Mouse (Mus musculus): Measurements from ENCODE around the gene Traf3ip2. TPM values are rescaled to one million over a fixed set of nuclear protein-coding genes. Genes with fewer than 3 reads are reported as not detected.
A peak's percentile ranks its signal among the peaks of the same experiment; 100 is the strongest.

Traf3ip2 gene
- polyA plus RNA-seq, 1 experiment from 2014 or later, result 5.7 TPM

DNA sequence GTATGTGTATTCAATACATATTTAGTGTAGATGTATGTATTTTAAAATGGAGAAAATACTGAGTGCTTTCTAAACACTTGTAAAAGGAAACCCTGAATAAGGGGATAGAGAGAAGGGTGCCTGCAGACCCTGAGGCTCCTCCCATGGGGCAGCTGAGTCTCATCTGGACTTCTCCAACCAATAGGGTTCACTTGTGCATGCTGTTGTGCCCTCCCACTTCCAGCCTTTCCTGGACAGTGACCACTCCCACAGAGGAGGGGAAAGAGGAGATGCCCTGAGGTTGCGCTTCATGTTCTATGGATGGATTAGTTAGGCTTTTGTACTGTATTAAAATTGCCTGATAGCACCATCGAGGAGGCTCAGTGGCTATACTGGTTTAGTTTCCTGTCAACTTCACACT is 30.3 kb upstream of the Traf3ip2 start:
- DNase-seq (ENCODE audit: low spot score), result no peak
- Histone ChIP-seq H3K4me2 (ENCODE audit: low read length) (no peak overlapping the region), H3K9ac (ENCODE audit: low read length) (no peak overlapping the region), H3K4me3 (ENCODE audit: low read depth, low read length) (no peak overlapping the region), H3K9me3 (replicated peaks; ENCODE audit: control insufficient read depth, low read length) (no peaks in the 10 kb centered on the region), H3K27me3 (replicated peaks; ENCODE audit: control insufficient read depth, insufficient read depth, low read length) (no peaks in the 10 kb centered on the region), H3K4me1 (ENCODE audit: control insufficient read depth, insufficient read depth, low read length) (peaks cover 7% of the 10 kb centered on the region), H3K36me3 (ENCODE audit: control insufficient read depth, insufficient read depth, low read length) (no peaks in the 10 kb centered on the region), H3K27ac (ENCODE audit: low read depth, low read length) (no peak overlapping the region)
- WGBS, result 80% methylated on average over 2 of the region's 2 CpGs
- no peak for ATAC-seq

DNA sequence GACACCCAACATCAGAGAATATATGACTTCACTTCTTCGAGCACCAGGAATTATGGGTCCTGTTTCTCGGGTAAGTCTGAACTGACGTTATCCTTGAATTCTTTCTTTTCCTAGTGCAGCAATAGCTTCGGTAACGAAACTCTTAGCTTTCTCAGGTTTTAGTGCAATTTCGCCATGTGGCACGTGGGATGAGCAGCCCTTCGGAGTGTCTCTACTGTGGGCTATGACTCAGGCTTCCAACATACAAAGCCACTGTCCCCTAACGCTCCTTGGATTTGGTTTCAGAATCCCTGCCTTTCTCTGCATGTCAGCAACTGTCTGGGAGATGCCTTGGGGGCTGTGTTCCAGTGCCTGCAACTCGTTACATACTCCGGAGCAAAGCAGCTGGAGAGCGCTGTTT is 29.0 kb upstream of the Traf3ip2 start:
- DNase-seq (ENCODE audit: low spot score) (no peak), ATAC-seq (no peak)
- H3K27me3 ChIP-seq (replicated peaks; ENCODE audit: control insufficient read depth, insufficient read depth, low read length), result no peaks in the 10 kb centered on the region
- H3K36me3 ChIP-seq (ENCODE audit: control insufficient read depth, insufficient read depth, low read length), result no peaks in the 10 kb centered on the region
- no peaks in the 10 kb centered on the region for H3K9me3 ChIP-seq (replicated peaks; ENCODE audit: control insufficient read depth, low read length)
- no peak overlapping the region for H3K4me3 ChIP-seq (ENCODE audit: low read depth, low read length)
- no peak overlapping the region for H3K27ac ChIP-seq (ENCODE audit: low read depth, low read length)
- H3K4me2 ChIP-seq (ENCODE audit: low read length), result no peak overlapping the region
- H3K9ac ChIP-seq (ENCODE audit: low read length), result no peak overlapping the region
- peaks cover 21% of the 10 kb centered on the region for H3K4me1 ChIP-seq (ENCODE audit: control insufficient read depth, insufficient read depth, low read length)
- WGBS, result 81% methylated on average over 12 of the region's 12 CpGs

DNA sequence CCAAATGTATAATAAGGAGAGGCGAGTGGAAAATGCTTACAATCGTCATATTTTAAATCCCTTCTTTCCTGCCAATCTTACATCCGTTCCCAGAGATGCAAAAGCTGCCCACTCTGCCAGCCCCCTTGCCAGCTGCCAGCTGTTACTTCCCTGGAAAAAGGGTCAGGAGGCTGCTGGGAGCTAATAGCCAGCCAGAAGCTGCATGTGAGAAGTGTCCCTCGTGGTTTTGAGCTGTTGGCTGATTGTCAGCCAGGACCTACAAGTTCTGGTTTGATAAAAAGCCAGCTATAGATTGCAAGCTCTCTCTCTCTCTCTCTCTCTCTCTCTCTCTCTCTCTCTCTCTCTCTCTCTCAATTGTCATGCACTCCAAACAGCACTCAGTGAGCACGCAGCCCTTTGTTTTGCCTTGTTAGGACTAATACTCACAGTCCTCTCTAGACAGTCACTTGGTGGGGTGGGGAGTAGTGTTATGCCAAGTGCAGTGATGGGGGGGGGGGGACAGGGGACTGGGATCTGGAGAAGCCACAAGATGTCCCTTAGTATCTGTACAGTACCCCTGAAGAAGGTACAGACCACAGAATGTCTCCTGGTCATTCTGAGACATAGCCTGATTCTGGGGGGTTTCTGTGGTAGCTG is 25.3 kb upstream of the Traf3ip2 start:
- Histone ChIP-seq H3K27ac (ENCODE audit: low read depth, low read length) (peak overlapping the region; percentile 72), H3K9me3 (replicated peaks; ENCODE audit: control insufficient read depth, low read length) (no peaks in the 10 kb centered on the region), H3K4me2 (ENCODE audit: low read length) (no peak overlapping the region), H3K36me3 (ENCODE audit: control insufficient read depth, insufficient read depth, low read length) (no peaks in the 10 kb centered on the region), H3K27me3 (replicated peaks; ENCODE audit: control insufficient read depth, insufficient read depth, low read length) (no peaks in the 10 kb centered on the region), H3K4me1 (ENCODE audit: control insufficient read depth, insufficient read depth, low read length) (peaks cover 21% of the 10 kb centered on the region), H3K4me3 (ENCODE audit: low read depth, low read length) (no peak overlapping the region), H3K9ac (ENCODE audit: low read length) (peak overlapping the region; percentile 40)
- 32% methylated on average over 5 of the region's 5 CpGs for WGBS
- ATAC-seq (peak; percentile 60), DNase-seq (ENCODE audit: low spot score) (peak; percentile 80)

DNA sequence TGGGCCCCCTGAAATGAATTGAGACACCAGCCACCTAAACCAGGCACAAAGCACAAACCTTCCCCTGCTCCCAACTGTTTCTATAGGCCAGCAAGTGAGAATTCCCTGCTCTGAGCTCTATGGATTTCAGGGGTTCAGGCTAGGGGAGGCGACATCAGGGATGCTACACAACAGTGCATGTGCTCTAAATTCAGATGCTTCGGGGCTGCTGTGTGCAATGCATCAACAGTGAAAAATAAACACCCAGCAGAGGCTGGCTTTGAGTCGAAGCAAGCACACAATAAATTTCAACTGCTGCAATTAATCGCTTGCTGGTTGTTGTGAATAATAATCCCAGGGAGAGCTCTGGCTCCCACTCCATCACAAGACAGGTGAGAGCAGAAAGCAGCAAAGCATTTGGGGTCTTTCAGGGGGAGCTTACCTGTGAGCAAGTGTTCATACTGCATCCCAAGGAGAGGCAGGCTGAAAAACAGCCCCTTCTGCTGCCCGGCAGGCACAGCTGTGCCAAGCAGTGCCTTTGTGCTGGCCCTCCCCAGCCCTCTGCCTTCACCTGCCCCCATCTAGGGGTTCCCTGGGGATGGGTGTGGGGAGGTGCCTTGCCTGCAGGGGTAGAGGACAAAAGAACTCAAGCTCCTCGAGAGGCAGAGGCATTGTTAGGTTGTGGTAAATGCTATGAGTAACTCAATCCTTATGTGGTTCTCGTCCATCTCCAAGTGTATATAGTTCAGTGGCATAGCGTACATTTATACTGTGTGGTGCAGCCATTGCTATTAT is 24.6 kb upstream of the Traf3ip2 start:
- 52% methylated on average over 8 of the region's 8 CpGs for WGBS
- peak; percentile 33 for ATAC-seq
- peaks cover 21% of the 10 kb centered on the region for H3K4me1 ChIP-seq (ENCODE audit: control insufficient read depth, insufficient read depth, low read length)
- no peaks in the 10 kb centered on the region for H3K36me3 ChIP-seq (ENCODE audit: control insufficient read depth, insufficient read depth, low read length)
- peak overlapping the region; percentile 40; the same call in 1 of the 2 replicates for H3K9ac ChIP-seq (ENCODE audit: low read length)
- H3K27ac ChIP-seq (ENCODE audit: low read depth, low read length), result peak overlapping the region; percentile 72
- H3K9me3 ChIP-seq (replicated peaks; ENCODE audit: control insufficient read depth, low read length), result 0 out of 2 replicates have a peak, but pooled peaks cover 3% of the 10 kb centered on the region
- H3K4me3 ChIP-seq (ENCODE audit: low read depth, low read length), result no peak overlapping the region
- peak; percentile 20 for DNase-seq (ENCODE audit: low spot score)
- H3K4me2 ChIP-seq (ENCODE audit: low read length), result no peak overlapping the region
- no peaks in the 10 kb centered on the region for H3K27me3 ChIP-seq (replicated peaks; ENCODE audit: control insufficient read depth, insufficient read depth, low read length)

DNA sequence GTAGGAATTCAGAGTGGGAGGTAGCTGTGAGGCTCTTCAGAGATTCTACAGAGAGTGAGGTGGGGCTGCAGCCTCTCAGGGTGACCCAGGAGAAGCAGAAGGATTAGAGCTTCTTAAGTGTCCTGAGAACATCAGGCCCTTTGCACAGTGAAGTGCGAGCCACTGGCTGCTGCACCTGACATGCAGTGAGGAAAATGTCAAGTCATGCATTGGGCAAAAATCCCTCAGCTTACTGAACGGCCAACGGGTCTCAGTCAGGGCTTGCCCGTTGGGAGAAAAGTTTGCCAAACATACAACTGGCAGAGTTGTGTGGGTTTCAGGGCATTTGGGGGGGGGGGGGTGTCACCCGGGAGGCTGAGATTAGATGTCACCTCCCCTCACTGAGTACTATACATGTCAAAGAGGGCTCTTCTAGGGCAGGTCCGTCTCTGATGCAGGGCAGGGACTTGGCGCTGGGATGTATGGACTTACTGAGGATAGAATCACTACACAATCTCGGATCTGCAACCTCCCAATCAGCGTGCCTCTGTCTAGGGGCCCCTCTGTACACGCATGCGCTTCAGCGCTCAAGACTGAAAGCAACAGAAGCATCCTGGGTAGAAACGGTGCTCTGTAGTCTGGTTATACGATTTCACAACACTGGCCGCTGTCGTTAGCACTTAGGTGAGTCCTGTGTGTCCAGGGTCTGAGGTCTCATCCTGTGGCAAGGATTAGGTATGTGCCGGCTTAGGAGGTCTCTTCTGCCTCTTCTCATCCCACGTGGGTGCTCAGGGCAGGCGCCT is 22.8 kb upstream of the Traf3ip2 start:
- Histone ChIP-seq H3K27ac (ENCODE audit: low read depth, low read length) (no peak overlapping the region), H3K27me3 (replicated peaks; ENCODE audit: control insufficient read depth, insufficient read depth, low read length) (no peaks in the 10 kb centered on the region), H3K9ac (ENCODE audit: low read length) (no peak overlapping the region), H3K9me3 (replicated peaks; ENCODE audit: control insufficient read depth, low read length) (0 out of 2 replicates have a peak, but pooled peaks cover 5% of the 10 kb centered on the region), H3K36me3 (ENCODE audit: control insufficient read depth, insufficient read depth, low read length) (no peaks in the 10 kb centered on the region), H3K4me1 (ENCODE audit: control insufficient read depth, insufficient read depth, low read length) (peaks cover 21% of the 10 kb centered on the region), H3K4me2 (ENCODE audit: low read length) (no peak overlapping the region), H3K4me3 (ENCODE audit: low read depth, low read length) (no peak overlapping the region)
- DNase-seq (ENCODE audit: low spot score) (no peak), ATAC-seq (no peak)
- WGBS, result 80% methylated on average over 19 of the region's 19 CpGs

DNA sequence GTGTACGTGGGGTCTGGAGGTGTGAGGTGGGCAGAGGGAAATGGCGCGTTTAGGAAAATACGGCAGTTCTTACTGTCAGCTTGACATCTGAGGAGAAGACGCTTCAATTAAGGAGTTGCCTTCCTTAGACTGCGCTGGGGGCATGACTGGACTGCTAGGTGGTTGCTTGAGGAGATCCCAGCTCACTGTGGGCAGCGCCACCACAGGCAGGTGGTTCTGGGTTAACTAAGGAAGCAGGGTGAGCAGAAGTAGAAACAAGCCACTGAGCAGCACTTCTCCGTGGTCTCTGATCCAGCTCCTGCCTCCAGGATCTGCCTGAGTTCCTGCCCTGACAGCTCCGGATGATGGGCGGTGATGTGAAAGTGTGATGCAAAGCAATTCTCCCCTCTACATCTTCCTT is 22.1 kb upstream of the Traf3ip2 start:
- Histone ChIP-seq H3K36me3 (ENCODE audit: control insufficient read depth, insufficient read depth, low read length) (no peaks in the 10 kb centered on the region), H3K27ac (ENCODE audit: low read depth, low read length) (no peak overlapping the region), H3K9me3 (replicated peaks; ENCODE audit: control insufficient read depth, low read length) (0 out of 2 replicates have a peak, but pooled peaks cover 5% of the 10 kb centered on the region), H3K4me2 (ENCODE audit: low read length) (no peak overlapping the region), H3K9ac (ENCODE audit: low read length) (no peak overlapping the region), H3K4me3 (ENCODE audit: low read depth, low read length) (no peak overlapping the region), H3K4me1 (ENCODE audit: control insufficient read depth, insufficient read depth, low read length) (peaks cover 22% of the 10 kb centered on the region), H3K27me3 (replicated peaks; ENCODE audit: control insufficient read depth, insufficient read depth, low read length) (no peaks in the 10 kb centered on the region)
- ATAC-seq, result no peak
- WGBS, result 86% methylated on average over 10 of the region's 10 CpGs
- DNase-seq (ENCODE audit: low spot score), result no peak

DNA sequence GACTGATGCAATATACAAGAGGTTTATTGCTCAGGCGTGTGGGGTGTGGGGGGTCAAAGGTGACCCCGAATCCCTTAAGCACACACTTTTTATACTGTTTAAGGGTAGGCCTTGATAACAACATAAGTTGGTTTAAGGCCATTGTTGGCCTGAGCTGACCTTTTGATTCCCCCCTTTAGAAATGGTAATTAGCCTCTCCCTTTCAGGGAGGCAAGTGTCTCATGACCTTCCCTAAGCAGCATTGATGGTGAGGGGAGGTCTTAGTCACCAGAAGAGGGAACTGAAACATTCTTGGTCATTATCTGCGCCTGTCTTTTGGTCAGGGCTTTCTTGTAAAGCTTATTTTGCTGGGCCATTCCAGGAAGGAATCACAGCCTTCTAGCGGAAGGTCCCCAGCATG is 20.2 kb upstream of the Traf3ip2 start:
- DNase-seq (ENCODE audit: low spot score) (no peak), ATAC-seq (no peak)
- peaks cover 28% of the 10 kb centered on the region for H3K4me1 ChIP-seq (ENCODE audit: control insufficient read depth, insufficient read depth, low read length)
- H3K36me3 ChIP-seq (ENCODE audit: control insufficient read depth, insufficient read depth, low read length), result no peaks in the 10 kb centered on the region
- H3K9me3 ChIP-seq (replicated peaks; ENCODE audit: control insufficient read depth, low read length), result 0 out of 2 replicates have a peak, but pooled peaks cover 5% of the 10 kb centered on the region
- H3K27ac ChIP-seq (ENCODE audit: low read depth, low read length), result no peak overlapping the region
- H3K4me2 ChIP-seq (ENCODE audit: low read length), result no peak overlapping the region
- no peak overlapping the region for H3K9ac ChIP-seq (ENCODE audit: low read length)
- 78% methylated on average over 4 of the region's 4 CpGs for WGBS
- no peaks in the 10 kb centered on the region for H3K27me3 ChIP-seq (replicated peaks; ENCODE audit: control insufficient read depth, insufficient read depth, low read length)
- H3K4me3 ChIP-seq (ENCODE audit: low read depth, low read length), result no peak overlapping the region

DNA sequence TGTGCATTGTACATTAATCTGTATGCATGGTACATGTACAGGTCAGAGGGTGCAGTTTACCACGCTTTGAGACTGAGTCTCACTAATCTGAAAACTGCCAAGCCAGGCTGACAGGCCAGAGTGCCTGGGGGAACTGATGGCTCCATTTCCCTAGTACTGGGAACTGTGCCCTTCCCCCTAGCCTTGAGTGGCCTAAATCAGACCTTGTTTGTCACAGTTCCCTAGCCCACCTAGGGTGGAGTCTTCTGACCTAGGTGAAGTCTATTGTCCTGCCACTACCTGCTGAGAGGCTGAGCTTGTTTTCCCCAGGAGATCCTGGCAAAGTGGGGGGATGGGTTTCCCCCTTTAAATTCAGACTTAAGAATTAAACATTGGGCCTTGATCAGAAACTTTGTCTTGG is 18.0 kb upstream of the Traf3ip2 start:
- Histone ChIP-seq H3K9ac (ENCODE audit: low read length) (no peak overlapping the region), H3K4me1 (ENCODE audit: control insufficient read depth, insufficient read depth, low read length) (peaks cover 20% of the 10 kb centered on the region), H3K9me3 (replicated peaks; ENCODE audit: control insufficient read depth, low read length) (0 out of 2 replicates have a peak, but pooled peaks cover 5% of the 10 kb centered on the region), H3K4me2 (ENCODE audit: low read length) (no peak overlapping the region), H3K36me3 (ENCODE audit: control insufficient read depth, insufficient read depth, low read length) (no peaks in the 10 kb centered on the region), H3K4me3 (ENCODE audit: low read depth, low read length) (no peak overlapping the region), H3K27ac (ENCODE audit: low read depth, low read length) (no peak overlapping the region), H3K27me3 (replicated peaks; ENCODE audit: control insufficient read depth, insufficient read depth, low read length) (no peaks in the 10 kb centered on the region)
- ATAC-seq (no peak), DNase-seq (ENCODE audit: low spot score) (no peak)
- WGBS, result 89% methylated on average over 1 of the region's 1 CpGs

All from forebrain, embryonic 14.5 days (tissue).